Mouse (Mus musculus) mesoderm, embryonic 11.5 days (tissue): ENCODE data around the gene Sntb2.
"Not testable (repeated sequence)": the region's sequence is repeated elsewhere in the genome, so short reads cannot be mapped to it uniquely, and the experiment has no call there.

Experiments
- DNase-seq: peaks from one replicate; pipeline ENCODE4 v3.0.0-alpha.2; 2012; ENCODE audit warnings: low read depth, low spot score

Sntb2 gene

DNA sequence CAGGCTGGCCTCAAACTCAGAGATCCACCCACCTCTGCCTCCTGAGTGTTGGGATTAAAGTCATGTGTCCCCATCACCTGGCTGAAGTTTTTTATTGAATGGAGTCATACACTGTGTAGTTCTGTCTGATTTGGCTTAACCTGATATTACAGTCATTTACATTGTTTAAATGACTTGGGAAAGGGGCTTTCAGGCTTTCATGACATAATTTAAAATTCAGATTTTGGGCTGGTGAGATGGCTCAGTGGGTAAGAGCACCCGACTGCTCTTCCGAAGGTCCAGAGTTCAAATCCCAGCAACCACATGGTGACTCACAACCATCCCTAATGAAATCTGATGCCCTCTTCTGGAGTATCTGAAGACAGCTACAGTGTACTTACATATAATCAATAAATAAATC, 98.1 kb downstream of the Sntb2 start:
- not testable (repeated sequence) for DNase-seq

DNA sequence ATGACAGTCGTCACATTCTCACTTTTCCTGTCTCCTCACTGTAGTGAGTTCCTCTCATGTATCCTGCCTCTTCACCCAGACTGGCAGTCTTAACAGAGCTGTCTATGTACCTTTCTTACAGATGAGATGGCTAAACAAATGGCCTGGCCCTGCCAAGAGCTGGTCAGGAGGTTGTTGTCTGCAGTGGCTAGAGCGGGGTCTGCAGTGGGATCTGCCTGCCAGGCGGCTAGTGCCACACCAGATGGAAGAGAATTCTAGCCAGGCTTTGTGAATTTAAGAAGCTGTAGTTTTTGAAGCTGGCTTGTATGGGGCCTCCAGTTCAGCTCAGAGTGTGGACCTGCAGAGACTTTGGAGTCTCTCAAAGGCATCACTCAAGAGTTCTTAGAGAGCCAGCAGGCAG, 100.1 kb downstream of the Sntb2 start:
- DNase-seq: no peak

DNA sequence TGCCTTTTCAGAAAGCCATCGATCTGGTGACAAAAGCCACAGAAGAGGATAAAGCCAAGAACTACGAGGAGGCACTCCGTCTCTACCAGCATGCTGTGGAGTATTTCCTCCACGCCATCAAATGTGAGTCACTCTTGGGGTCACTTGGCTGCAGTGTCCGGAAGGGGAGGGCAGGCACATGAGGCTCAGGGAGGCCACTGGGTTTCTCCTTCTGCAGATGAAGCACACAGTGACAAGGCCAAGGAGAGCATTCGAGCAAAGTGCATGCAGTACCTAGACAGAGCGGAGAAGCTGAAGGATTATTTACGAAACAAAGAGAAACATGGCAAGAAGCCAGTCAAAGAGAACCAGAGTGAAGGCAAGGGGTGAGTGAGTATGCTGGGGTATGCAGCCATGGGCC, 101.1 kb downstream of the Sntb2 start:
- no peak for DNase-seq

DNA sequence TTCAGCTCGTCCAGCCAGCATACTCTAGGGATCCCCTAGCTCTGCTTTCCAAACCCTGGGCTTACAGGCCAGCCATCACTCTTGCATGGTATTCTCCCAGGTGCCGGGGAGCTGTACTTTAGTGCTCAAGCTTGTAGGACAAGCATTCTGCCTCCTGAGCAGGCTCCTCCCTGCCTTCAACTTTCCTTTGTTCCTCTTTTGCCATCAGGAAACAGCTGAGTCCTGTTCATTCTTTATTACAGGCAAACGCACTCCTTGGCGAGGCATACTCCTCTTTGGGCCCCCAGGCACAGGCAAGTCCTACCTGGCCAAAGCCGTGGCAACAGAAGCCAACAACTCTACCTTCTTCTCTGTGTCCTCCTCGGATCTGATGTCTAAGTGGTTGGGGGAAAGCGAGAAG, 105.1 kb downstream of the Sntb2 start:
- no peak for DNase-seq

DNA sequence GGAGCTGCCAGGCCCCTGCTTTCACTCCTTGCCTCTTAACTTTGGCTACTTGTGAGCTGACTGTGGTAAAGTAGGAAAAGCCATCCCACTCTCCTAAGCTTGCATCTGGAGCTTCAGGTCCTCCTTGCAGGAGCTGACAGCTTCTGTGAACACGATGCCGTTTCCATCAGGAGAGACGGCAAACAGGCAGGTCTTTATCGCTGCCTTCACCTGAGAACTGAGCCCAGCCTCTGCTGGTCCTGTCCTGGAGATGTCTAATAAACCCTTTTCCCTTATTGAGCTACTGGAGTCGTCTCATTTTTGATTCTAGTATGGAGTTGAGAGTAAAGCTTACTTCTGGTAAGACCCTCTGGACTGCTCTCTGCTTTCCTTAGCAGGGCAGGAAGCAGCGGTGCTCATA, 109.9 kb downstream of the Sntb2 start:
- no peak for DNase-seq

DNA sequence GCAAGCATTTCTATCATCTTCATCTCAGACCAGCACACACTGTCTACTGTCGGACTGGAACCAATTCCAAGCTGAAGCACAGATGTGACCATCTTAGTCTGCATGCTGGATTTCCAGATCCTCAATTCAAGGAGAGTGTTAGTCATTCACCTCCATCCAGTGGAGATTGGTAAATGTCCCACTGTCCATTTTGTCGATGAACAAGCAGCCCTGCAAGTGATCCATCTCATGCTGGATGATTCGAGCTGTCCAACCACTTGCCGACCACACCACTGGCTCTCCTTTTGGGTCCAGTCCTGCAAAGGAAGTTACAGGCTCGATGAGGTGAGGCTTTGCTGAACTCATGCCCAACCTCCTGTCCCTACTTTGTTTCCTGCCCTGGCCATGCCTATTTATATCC, 111.4 kb downstream of the Sntb2 start:
- no peak for DNase-seq

DNA sequence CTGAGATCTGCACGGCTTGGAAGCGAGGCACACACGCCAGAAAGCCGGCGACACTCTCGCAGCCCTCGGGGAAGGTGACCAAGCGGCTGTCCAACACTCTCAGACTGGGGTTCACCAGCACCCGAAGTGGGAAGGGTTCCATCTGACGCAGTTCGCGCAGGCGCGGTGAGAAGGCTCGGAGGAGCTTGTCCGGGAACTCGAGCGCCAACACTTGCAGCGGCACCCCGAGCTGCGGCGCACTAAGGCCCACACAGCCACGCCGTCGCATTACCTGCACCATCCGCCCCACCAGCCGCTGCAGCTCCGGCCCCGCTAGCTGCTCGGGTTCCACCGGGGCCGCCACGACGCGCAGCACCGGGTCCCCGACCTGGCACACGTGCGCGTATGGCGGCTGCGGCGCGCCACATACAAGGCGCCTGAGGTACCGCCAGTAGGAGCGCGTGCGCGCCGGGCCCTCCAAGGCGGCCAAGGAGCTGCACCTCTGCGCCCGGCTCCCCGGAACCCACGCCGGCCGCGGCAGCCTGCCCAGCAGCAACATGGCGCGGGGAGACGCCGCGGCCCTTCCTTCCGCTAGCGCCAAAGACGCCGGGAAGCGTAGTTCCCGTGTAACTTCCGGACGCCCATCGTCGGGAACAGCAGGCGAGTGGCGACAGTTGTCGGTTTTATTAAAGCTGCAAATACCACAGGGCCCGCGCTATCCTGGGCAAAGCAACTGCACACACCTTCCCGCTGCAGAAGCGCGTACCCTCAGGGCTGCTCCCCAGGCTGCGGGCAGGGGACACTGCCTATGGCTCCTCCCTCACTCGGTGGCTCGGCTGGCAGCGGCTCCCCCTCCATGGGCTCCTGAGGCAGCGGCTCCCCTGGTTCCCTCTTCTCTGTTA, 112.8 kb downstream of the Sntb2 start, which contains the start of gene Pdf:
Gene Pdf (minus strand): TSS at position 554 of the 881 bp plus-strand sequence.
- DNase-seq: peak; percentile 73

DNA sequence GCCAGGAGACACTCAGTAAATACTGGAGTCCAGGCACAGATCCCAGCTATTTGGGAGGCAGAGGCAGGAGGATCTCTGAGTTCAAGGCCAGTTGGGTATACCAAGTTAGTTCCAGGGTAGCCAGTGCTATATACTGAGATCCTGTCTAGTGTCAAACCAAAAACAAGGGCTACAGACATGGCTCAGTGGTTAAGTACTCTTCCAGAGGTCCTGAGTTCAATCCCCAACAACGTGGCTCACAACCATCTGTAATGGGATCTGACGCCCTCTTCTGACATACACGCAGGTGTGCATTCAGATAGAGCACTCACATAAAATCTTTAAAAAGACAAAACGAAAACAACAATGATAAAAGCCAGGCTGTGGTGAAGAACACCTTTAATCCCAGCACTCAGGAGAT, 113.9 kb downstream of the Sntb2 start:
- no peak for DNase-seq

DNA sequence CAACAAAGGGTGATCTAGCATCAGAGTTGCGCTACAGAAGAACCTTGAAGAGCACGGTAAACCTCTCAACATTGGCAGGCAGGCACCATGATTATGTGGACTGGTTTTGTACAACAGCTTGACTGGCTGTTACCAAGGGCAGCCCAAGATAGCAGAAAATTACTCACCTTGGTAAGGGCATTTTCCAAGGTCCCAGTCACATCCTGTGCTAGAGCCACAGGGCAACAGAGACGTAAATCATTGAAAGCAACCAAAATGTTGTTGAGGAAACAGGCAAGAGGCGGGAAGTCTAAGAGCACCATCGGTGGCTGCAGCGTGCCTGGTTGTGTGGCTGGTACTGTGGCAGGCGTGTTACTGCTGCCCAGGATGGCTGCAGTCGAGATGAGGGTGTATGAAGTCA, 116.5 kb downstream of the Sntb2 start:
- no peak for DNase-seq

DNA sequence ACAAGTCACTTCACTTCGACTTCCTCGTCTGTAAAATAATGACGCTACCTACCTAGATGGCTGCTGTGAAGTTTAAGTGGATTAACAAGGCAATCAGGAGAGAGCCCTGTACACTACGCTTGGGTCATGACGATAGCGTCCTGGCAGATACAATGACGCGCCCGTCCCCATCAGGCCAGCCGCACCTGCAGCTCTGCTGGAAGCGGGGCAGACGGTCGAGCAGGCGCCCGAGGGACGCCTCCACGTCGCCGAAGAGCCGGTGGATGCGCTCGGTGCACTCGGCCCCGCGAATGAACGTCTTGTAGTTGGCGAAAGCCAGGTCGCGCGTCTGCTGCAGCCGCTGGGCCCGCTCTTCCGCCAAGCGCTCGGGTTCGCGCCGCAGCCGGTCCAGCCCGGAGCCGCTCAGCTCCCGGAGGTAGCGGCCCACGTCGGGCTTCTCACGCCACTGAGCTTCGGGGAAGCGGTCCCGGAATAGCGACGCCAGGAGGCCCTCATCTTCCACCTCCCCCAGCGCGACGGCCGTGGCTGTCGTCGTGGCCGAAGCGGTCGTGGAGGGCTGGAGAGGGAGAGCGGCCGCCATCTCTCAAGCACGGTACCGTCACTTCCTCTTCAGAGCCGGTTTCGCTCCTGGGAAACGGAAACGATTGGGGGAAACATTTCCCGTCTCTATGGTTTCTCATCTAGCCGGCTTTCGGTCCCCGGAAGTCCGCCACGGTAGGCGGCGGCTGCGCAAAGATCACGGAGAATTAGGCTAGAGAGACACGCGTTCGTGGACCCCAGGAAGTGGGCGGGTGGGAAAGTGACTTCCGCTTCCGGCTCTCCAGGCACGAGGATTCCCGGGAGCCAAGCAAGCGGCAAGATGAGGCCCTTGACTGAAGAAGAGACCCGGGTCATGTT, 120.8 kb downstream of the Sntb2 start, which contains the start of the genes Cog8 and Nip7:
Gene Cog8 (minus strand): TSS at position 614 of the 897 bp plus-strand sequence.
Gene Nip7 (plus strand): TSS at position 802 of the 897 bp plus-strand sequence.
- peak; percentile 98 for DNase-seq

DNA sequence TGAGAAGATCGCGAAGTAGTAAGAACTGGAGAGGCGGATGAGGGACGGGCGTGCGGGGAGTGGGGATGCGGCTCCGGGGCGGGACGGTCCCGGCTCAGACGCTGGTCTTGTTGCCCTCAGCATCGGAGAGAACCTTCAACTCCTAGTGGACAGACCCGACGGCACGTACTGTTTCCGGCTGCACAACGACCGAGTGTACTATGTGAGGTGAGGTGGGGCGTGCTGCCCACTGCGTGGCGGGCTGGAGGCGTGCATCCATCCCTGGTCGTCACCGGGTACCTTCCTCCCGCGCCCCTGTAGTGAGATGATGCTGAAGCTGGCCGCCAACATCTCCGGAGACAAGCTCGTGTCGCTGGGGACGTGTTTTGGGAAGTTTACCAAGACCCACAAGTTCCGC, 121.4 kb downstream of the Sntb2 start:
- DNase-seq: no peak

DNA sequence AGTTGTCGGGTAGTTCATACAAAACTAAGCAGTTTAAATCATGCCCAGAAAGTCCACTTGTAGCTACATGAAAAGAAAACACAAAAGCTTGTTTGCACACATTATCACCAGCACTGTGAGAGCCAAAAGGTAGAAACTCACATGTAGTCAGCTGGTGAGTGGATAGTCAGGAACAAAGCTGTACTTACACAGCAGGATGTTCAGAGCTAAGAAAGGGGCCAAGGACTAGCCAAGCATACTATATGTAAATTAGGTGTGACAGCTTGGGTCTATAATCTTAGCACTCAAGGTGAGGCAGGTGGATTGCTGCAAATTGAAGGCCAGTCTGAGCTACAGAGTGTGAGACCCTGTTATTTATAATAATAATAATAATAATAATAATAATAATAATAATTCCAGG, 127.1 kb downstream of the Sntb2 start:
- no peak for DNase-seq

DNA sequence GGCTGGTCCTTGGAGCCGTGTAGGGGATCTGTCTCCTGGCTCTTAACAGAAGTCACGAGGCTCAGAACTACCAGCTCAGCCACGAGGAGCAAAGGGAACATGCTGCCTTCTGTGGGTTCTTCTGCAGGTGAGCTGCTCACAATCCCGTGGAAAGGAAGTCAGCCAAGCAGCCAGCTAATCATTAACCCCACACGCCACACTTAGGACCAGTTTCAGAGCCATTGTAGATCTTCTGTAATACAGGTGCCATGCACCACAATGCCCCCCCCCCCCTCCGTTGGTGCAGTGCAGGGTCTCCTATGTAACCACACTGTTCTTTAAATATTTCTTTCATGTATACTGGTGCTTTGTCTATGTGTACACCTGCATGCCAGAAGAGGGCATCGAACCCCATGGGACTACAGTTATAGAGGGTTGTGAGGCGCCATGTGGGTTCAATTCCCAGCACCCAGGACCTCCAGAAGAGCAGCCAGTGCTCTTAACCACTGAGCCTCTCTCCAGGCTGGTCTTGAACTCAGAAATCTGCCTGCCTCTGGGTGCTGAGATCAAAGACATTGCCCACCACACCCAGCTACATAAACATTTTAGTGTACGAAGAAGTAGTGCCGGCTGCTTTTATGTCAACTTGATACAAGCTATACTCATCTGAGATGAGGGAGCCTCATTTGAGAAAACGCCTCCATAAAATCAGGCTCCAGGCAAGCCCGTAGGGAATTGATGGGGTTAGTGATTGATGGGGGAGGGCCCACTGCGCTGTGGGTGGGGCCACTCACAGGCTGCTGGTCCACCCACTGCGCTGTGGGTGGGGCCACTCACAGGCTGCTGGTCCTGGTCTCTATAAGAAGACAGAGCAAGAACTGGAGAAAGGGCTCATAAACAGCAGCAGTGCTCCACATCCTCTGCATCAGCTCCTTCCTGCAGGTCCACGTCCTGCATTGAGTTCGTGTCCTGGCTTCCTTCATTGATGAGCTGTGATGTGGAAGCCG, 130.3 kb downstream of the Sntb2 start, which contains the start of gene Tmed6:
Gene Tmed6 (minus strand): TSS at position 134 of the 986 bp plus-strand sequence.
- DNase-seq: peak; percentile 28
